Mouse (Mus musculus) gastrocnemius, postnatal 14 days (tissue): ENCODE data around the gene Samm50. TPM values are rescaled to one million over a fixed set of nuclear protein-coding genes. Genes with fewer than 3 reads are reported as not detected.

Experiments
- DNase-seq: peaks from one replicate; pipeline ENCODE4 v3.0.0; 2021; ENCODE audit warnings: mixed read lengths
- intact Hi-C: fragments of 180-260 bp; cut with DNase I; formaldehyde crosslinking; loops from one replicate; pipeline ENCODE4 v1.15.1; 2025; ENCODE audit warnings: low total_unique reads
- total RNA-seq, 2 experiments: library from RNA; stranded (reverse); gene quantifications; 2 replicates each; pipeline ENCODE4 v1.2.3; 2021

Gene Samm50
- total RNA-seq, 2 experiments from 2014 or later, result 178 to 203 TPM

DNA sequence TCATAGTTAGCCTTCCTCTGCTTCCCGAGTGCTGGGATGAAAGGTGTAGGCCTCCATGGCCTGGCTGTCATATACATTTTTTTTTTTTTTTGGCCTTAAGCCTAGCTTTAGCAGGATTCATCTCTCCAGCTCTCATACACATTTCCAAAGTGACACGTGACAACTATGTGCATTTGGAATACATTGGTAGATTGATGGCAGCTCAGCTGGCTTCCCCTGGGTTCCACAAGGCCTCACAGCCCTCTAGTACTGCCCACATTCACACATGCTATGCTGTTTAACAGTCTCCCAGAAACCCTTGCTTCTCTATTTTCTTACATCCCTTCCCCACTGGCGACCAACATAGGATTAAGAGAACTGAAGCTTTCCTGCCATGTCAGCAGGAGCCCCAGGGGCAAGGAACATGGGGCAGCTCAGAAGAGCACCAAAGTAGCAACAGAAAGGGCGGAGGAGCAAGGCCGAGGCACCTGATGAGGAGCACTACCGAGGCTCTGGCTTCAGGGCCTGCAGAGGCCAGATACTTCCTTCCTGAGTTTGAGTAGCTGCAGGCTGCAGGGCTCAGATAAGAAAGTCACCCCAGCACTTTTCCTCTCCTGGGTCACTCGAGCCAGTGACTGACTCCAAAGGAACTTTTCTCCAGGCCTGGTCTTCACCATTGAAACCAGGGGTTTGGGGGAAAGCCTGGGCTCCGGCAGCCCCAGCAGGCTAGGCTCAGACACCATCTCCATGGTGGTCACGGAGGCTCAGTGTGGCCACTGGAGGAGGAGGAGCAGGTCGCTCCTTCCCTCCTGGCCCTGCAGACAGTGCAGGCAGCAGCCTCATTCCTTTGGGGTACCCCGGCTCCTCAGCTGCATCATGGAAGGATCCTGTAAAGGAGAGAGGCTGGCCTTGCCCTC lies 17.7 kb downstream of the Samm50 start:
- DNase-seq, result no peak
- intact Hi-C loops, result loop anchor here (5.0 kb wide), 1 partner anchor 408 kb away; no protein-coding TSS in a partner anchor

DNA sequence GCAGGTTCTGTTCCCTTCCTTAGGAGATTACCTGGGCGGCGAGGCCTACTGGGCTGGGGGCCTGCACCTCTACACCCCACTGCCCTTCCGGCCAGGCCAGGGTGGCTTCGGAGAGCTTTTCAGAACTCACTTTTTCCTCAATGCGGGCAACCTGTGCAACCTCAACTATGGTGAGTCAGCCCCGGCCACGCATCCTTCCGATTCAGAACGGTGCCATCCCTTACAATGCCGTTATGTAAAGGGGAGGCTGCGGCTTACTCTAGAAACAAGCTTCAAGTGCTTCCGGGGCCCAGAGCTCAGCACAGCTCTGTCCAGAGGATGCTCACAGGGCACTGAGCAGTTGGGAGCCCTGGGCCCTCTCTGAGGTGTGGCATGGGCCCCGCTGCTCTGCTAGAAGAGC lies 18.4 kb downstream of the Samm50 start:
- intact Hi-C loops, result loop anchor here (5.0 kb wide), 1 partner anchor 407 kb away; no protein-coding TSS in a partner anchor
- DNase-seq, result no peak

DNA sequence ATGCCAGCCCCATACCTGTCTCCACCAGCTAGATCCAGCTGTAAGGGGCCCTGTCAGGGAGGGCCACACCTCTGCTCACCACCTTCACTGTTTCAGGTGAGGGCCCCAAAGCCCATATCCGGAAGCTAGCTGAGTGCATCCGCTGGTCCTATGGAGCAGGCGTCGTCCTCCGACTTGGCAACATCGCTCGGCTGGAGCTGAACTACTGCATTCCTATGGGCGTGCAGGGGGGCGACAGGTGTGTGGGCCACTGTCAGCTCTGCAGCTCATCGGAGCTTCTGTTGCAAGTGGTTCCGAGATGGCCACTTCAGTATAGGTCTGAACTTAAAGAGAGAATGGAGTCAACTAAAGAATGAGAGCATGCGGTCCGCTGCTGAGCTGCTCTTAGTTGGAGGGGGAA lies 18.9 kb downstream of the Samm50 start:
- intact Hi-C loops, result loop anchor here (5.0 kb wide), 1 partner anchor 406 kb away; no protein-coding TSS in a partner anchor

DNA sequence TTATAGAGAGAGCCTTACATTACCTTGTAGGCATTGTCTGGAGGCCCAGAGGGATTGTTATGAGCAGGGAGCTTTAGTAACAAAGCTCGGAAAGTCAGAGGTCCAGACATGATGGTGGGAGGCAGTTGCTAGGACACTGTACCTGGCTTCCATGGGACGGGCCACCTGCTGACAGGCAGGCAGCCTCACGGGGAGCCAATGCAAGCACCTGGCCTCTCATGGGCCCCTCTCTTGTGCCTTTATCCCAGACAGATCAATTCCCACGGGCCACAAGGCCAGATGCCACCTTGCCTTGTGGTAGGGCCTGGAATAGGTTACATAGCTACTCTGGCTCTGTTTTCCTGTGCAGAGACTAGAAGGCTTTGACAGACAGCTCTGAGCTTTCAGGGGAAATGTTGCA lies 19.5 kb downstream of the Samm50 start:
- intact Hi-C loops, result loop anchor here (5.0 kb wide), 1 partner anchor 406 kb away; no protein-coding TSS in a partner anchor
- no peak for DNase-seq

More for the DNA sequence above, 18.9 kb downstream of the Samm50 start:
- DNase-seq, result no peak

DNA sequence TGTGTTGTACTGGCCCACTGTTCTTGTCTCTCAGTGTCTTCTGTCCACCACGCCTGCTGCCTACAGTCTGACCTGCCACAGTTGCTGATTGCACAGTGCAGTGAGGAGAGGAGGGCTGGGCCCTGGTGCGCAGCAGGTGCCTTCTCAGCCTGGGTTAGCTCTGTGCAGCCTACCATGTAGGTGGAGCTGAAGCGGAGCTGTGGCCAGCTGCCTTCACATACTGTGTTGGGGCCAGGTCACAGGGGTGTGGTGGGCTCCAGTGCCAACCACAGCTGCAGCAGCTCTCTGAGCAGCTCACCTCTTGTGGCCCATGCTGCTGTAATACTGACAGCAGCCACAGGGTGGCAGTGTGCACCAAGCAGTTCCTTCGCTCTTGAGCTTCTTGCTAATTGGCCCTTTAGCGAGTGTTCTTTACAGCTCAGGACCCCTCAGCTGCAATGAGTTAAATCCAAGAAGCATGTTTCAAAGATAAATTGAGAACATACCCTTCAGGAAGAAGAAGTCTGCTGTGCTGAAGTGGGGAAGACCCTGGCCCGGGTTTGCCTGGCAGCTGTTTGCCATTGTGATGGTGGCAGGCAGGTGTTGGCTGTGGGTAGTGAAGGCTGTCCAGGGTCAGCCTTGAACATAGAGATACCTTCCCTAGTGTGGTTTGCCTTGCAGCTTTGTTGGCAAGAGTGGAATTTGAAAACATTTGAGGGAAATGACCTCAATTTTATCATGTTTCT lies 20.2 kb downstream of the Samm50 start:
- intact Hi-C loops, result loop anchor here (5.0 kb wide), 1 partner anchor 405 kb away; no protein-coding TSS in a partner anchor
- peak; percentile 77 for DNase-seq

DNA sequence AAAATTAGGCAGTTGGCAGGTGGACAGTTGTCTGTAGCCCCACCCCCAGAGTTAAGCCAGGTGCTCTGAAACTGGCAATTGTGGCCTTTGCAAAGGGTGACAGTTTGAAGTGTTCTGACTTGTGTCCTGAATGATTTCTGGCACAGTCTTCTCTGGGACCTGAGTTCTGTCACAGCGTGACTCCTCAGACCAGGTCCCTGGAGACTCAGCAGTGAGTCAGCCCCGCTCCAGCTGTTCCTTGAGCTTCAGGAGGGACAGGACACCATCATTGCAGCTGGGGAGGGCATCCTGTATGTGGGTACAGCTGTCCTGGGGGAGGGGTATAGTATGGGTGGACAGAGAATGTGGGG lies 20.7 kb downstream of the Samm50 start:
- DNase-seq, result peak; percentile 55
- intact Hi-C loops, result loop anchor here (5.0 kb wide), 1 partner anchor 405 kb away; no protein-coding TSS in a partner anchor

DNA sequence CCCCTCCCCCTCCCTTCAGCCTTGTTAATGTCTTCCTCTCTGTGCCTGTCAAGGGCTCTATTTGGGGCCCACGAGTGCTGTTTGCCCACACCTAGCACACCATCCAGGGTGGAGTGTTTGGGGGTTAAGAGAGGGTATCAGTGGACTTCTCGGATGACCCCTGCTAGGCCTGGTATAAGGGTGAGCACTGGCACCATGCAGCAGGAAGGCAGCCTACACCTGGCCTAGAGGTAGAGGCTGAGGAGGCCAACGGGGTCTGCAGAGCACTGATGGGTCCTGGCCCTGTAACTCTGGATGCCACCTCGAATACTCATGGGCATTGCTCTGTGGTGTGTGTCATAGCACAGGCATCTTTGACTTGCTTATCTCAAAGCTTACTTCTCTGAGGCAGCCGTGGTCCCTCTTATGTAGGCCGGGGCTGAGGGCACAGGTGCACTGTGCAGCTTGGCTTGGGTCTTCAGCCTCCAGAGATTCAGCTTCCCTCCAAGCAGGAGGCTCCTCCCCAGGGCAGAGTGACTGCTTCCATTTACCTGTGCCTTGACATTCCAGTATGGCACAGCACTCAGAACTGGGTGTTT lies 21.2 kb downstream of the Samm50 start:
- intact Hi-C loops, result loop anchor here (5.0 kb wide), 1 partner anchor 404 kb away; no protein-coding TSS in a partner anchor
- no peak for DNase-seq

DNA sequence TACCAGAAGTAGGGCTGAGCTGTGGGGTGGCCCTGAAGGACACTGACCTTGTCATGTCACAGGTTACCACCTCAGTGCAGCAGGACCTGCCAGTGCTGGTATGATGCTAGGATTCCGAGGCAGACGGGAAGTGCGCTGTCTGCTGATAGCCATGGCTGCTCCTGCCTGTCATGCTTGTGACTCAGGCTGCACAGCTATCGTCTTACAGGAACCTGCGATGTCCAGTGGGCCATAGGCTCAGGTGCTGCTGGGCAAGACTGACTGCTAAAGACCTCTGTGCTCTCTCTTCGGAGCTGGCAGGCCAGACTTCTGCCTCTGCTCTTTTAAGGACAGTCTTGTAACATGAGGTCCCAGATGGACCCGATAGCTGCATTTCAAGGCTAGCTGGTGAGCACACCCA lies 22.4 kb downstream of the Samm50 start:
- intact Hi-C loops, result loop anchor here (5.0 kb wide), 1 partner anchor 403 kb away; no protein-coding TSS in a partner anchor
- no peak for DNase-seq

DNA sequence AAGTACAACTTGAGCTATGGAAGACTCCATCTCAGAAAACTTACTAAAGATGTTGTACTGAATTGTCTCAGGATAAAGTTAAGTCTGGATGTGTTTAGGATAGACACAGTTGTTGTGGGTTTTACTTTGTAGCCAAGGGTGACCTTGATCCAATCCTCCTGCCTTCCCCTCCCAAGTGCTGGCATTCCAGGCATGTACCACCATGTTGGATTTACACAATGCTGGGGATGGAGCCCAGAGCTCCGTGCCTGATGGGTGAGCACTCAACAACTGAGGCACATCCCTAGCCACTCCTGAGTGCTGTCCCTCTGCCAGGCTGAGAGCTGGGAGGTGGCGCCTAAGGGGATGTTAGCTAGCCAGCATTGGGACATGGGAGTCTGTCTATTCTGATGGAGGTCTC lies 23.2 kb downstream of the Samm50 start:
- intact Hi-C loops, result no loop called here
- DNase-seq, result no peak

DNA sequence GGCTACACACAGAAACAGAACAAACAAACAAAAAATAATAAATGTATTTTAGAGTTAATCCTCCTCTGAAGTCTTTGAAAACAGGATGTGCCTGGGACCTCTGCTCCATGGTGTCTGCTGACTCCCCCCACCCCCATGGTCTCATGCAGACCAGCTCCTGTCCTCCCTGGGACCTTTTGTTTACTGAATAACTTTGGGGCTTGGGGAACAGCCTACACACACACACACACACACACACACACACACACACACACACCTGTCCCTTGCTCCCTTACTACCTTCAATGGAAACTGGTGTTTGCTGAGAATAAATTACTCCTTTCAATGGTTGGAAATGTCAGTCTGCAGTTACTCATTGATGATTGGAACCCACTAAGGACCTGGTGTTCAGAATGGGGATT lies 24.0 kb downstream of the Samm50 start:
- intact Hi-C loops, result no loop called here
- no peak for DNase-seq

DNA sequence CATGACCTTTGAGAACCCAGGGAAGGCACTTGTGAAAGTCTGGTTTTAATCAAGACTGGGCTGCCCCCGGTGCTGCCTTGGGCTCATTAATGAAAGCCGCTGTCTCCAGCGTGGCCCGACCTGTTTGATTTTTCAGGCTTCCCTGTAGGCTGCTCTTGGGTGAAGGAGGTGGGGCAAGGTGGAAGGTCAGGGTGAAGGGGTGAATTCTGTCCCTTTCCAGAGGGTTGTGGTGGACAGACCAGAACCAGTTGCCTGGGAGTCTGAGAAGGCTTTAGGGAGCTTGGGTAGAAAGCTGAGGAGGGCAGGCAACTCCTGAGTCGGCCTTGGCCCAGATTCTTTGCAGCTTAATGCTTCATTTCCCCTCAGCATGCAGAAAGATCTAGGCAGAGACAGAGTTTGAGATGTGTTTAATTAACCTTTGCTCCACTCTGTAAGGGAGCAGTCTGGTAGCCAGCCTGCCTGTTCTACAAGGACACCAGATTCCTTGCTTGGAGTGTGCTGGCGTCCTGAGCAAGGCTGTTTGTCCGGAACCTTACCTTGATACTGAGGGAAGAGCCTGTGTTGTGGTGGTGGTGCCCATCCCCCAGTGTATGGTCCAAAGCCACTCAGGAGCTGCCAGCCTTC lies 24.5 kb downstream of the Samm50 start:
- intact Hi-C loops, result no loop called here
- DNase-seq, result no peak

DNA sequence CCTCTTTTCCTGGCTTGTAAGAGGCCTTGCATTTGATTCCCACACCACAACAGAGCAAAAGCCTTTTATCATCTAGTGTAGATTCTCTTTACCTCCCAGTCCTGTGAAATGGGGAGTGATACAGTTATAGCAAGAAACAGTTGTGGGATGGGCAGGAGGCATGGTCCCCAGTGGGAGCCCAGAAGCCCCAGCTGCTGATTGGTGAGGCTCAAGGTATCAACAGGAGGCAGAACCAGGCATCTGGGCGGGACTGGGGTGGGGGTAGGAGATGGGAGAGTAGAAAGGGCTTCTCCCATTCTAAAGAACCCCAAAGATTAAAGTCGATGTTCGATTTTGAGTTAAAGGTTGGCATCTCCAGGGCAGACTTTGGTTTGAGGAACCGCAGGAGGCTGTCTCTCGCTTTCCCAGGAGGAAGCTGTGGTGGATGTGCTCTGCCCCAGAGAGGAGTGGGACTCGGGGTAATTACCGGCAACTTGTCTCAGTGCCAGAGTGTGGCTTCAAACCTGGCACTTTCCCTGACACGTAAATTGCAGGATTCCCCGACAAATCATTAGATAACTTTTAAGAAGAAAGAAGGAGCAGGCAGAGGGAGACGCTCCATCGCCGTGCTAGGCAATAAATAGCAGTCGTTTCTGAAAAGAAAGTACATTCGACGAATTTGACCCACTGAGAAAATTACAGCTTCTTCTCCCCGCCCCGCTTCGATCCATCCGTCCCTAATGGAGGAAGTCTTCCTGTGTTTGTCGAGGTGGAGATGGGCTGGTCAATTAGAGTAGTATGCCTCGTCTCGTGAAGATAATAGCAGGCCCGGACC lies 26.1 kb downstream of the Samm50 start:
- intact Hi-C loops, result no loop called here
- no peak for DNase-seq

DNA sequence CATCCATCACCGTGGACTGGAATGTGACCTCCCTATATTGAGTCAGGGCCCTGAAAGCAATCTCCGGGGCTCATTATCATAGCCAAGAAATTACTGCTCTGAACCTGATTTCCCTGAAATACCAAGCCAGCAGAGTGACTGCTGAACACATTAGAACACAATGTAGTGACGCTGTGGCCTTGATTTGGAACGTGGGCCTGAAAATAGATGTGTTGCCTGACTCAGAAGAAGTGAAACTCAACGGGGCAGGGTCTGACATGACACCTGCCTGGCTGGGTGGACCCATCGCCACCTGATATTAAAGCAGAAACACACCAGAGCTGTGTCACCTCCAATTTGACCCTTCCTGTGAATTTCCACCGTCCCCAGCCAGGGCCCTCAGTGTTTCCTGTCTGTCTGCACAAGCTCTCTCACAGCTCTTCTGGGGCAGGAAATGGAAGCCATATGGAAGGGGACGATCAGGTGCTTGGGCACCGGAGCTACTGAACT lies 26.8 kb downstream of the Samm50 start:
- DNase-seq, result no peak
- intact Hi-C loops, result no loop called here

DNA sequence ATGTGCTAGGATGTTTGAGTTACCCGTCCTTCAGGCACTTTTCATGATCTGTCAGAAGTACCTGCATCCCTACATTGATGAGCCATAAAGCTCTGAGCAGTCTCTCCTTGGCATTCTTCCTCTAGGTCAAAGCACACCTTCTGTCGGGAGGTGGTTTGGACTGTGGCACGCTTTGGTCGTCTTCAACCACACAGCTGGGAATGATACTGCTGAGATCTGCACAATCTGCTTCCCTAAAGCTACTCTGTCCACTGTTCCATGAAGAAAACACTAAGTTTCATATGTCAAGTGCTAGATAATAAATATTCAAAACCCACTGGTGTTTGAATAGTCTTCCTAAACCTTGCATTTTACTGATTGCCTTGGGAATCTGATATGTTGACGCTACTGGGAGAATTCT lies 29.5 kb downstream of the Samm50 start:
- no peak for DNase-seq
- intact Hi-C loops, result no loop called here

DNA sequence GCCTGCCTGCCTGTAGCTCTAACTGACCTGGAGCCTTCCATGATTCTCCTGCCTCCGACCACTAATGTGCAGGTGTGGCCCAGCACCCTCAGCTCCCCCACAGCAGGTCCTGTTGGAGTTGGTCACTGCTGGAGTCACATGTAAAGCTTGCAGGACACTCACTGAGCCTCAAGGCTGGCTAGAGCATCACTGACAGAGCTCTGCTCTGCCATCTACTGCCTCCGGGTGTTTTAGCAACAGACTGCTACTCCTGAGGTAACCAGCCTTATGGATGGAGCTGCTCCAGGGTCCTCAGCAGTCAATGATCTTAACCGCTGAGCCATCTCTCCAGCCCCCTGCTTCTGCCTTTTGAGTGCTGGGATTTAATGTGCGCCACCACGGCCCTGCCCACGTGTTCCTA lies 31.4 kb downstream of the Samm50 start:
- DNase-seq, result no peak
- intact Hi-C loops, result no loop called here

DNA sequence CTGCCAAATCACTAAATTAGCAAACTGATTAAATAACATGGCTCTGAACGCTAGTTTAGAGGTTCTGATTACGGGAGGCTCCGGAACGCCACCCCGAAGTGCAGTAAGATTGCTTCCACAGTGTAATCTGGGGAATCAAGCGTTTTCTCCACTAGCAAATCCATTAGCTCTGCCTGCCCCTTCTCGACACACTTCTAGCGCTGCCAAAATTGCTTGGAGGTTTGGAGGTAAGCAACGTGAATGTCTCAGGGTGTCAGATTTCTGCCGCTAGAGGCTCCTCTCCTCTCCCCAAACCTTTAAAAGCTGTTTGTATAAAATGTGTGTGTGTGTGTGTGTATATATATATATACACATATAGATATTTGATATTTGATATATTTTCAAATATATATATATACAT lies 32.7 kb downstream of the Samm50 start:
- DNase-seq, result no peak
- intact Hi-C loops, result no loop called here

DNA sequence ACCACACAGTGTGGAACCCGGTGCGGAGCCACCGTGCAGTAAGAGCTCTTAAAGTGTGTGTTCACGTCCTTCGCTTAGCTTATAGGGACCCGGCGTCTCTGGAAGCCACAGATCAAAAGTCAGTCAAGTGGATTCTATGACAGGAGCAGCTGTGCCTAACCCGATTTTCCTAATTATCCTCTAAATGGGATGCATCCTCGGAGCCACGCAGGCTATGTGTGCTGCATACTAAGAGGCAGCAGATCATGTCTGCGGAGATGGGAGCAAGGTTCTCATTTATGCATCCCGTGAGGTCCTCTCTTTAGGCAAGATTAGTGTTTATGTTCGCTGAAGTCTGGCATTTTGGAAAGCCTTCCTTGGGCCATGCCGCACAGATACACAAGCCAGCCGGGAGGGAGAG lies 34.9 kb downstream of the Samm50 start:
- intact Hi-C loops, result no loop called here

DNA sequence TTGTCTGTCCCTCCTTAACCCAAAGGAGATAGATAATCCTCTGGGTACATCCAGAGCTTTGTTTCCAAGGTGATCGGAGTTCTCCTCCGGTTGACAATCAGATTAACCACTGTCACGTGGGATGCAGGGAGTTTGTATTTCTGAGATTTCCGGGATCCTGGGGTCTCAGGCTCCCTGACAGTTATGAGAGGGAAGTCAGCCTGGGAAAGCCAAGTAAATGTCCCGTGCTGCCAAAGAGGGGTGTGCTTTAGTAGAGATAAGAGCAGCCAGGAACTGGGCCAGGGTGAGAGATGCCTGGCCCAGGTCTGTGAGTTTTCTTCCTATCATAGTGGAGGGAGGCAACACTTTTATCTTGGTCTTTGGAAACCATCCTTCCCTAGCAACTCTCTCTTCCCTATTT lies 38.6 kb downstream of the Samm50 start:
- DNase-seq, result no peak
- intact Hi-C loops, result no loop called here

More for the DNA sequence above, 34.9 kb downstream of the Samm50 start:
- DNase-seq, result no peak
